Mouse (Mus musculus) lung, postnatal 4 days (tissue): ENCODE measurements around the gene Ppargc1a.

Experiments used
- DNase-seq, 2 experiments: peaks; one replicate each; pipeline ENCODE4 v3.0.0; 2021

Ppargc1a gene

DNA sequence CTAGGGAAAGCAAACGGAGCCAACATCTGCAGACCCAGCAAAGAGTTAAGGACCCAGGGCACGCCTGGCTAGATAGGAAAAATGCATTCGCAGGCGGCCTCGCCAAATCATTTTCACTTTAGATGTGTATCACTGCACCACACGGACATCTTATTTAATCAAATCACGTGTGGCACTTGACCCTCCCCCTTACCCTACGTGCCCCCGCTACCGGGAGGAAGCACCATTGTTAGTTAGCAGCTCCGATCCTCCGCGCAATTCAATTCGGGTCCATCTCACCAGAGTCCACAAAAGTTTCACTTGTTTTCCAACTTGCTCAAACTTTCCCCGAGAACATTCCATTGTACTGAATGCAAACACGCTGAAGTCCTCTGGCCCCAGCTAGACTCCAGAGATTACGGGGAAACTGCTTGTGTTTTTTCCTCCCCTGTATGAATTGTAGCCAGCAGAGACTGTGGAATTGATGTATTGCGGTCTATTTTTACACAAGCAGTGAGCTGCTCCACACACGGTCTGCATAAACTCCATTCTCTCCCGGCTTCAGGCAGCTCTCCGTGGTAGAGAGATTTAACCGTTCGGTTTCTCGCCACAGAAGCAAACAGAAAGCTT is 14.9 kb downstream of the Ppargc1a start:
- DNase-seq = peak; percentile 67 to 79

DNA sequence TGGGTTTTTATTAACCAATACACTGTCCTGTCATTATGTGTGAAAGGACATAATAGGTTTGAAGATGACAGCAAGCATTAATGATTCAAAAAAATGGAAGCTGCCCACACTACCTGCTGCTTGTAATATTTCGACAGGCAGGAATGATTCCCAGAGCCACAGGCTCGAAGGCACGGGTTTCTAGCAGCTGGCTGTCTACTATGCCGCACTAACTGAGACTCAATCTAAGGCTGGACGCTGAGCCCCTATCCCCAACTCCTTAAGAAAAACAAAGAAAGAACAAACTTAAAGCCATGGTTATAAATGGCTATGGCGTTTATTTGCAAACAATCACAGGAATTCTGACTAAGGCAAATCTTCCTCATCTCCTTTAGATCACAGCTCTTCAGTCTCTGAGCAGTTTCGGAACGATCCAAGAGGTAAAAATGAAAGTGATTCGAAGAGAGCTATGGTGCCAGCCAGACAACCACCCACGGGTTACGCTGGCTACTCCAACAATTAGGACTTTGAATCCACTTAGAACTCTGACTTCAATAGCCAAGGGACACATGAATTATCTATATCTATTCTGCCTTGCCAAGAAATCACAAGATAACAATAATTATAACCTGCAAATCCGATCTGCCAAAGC is 15.6 kb downstream of the Ppargc1a start:
- no peak for DNase-seq

DNA sequence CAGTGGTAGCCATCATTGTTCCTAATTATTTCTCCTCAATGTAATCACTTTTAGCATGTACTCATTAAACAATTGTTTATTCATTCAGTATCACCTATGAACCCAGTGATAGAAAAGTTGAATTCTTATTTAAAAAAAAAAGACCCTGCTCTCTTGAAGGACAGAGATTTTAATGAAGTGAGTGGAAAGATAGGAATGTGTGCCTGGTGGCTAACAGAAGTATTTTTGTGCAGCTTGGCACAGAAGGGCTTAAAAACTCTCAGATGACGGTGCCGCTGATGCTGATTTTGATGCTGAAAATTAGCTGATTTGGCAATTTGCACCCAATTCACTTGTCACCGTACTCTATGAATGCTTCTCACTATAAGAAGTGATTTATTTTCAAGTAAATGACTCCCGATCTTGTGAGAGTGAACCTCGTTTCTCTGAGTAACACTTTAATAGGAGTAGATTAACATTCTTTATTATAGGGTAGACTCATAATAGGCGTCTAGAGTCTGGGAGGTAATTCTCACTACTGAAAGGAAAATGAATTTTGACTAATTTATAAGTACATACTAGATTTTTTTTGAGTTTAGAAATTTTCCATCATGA is 20.0 kb downstream of the Ppargc1a start:
- DNase-seq = no peak

DNA sequence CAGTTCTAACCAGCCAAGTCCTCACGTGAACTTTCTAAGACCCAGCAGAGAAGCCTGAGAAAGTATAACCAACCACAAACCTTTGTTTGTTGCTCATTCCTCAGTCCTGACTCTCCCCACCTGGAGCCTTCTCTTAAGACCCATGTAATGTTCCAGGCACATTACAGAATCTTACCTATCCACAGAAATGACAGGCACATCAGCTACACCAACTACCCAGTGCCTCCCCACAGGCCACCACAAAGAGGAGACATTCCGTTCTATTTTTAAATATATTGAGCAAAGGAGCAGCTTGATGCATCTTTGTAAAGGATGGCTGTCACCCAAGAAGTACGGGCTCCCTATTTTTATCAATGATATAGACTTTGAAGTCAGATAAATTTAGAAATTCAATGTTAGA is 20.7 kb downstream of the Ppargc1a start:
- DNase-seq = no peak

DNA sequence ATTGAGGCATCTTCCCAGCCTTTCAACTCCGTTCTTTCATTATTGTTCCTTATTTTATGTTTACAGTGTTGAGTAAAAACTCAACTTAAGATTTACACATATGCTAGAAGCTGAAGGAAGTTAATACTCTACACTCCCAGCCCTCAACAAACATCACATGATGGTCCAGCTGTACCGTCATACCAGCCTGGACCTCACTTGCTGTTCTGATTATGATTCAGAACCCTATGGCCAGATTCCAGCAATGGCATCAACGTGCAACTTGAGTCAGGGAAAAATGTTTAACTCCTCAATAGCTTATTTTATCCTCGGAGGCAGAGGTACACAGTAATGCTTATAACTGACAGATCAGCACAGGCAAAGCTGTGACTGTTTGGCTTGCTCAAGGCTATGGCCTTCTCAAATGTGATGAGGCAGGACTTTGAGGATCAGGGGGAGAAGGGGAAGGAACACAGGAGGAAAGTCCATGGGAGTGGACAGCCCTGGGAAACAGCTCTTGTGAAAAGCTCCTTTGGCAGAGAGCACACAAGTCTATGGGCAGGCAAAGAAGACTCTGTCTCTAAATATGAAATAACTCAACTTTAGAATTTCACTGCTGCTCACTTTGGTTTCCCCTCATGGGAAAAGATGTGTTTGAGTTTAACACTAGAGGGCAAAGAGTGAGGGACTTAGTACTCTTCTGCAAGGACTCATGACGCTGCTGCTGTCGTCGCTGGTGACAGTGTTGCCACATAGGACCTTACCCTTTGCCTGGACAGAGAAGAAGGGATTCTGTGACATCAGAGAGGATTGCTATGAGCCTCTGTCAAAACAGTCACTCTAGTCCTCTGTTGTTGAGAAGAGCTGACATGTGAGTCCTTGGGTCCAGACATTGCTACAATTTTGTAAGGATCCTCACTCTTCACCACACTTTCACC is 22.1 kb downstream of the Ppargc1a start:
- no peak for DNase-seq

DNA sequence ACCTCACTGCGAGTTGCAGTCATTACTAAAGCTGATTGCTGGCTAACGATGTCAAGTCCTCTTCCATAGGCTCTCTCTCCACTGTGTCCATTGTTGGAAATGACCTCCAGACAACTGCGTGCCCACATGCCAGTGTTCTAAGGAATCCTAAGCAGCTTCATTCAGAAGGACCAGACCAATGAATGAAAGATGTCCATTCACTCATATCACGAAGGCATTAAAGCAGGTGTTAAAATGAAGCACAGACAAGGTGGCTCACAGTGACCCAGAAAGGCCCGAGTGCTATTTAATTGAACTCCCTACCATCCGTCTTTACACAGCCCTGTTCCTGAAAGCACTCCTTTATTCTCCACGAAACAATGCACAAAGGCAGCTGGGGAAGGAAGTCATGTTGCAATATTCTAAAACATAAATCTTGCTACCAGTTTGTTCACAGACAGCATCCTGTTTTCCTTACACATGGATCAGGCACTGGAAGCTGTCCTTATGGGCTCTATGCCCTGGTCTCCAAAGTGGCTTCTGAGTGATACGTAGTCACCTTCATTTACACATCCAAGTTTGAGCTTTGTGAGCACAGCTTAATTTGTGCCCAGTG is 23.3 kb downstream of the Ppargc1a start:
- DNase-seq = no peak

DNA sequence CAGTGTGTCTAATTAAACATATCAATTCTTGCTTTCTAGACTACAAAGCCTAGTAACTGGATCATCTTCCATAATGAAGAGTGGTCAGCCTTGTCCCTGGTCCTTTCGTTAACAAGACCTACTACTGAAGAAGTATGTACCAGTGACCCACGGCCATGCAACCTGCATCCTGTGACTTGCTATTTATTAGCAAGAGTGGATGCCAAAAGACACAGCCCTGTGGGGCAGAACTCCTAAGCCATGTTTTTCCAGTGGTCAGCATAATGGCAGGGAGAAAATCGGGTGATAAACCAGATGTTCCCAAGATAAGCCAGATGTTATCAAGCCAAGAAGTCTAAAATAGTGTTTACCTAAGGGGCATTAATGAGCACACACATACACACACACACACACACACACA is 26.0 kb downstream of the Ppargc1a start:
- no peak for DNase-seq

DNA sequence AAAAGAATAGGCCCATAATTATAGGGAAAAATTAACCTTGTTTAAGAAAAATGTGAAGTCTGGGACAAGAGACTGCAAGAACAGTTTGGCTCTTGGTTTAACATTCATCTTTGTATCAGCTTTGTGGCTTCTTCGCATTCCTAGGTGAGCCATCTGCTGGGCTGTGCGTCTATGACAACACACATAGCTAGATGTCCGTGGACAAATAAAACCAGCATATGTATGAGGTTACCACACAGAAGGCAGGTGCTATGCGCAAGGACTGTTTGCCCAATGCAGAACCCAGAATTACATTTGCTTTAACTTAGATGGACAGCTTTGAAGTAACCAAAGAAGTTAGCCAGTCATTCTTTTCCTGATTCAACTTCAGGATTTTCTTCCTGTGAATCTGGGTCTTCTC is 26.7 kb downstream of the Ppargc1a start:
- no peak for DNase-seq

DNA sequence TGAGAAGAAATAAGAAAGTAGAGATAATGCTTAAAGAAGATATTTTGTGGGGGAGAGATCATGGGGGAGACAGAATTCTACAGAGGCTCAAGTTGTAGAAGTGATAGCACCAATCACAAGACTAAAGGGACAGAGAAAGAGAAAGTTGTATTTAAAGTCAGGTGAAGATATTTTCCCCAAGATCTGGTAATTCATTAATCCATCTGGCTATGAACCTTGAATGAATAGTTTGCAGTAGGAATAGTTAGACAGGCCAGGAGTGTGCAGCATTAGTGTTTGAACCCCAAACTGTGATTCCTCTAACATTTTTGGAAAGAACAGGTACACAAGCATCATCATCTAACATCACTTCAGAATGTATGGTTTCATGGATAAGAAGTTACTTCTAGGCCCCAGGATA is 28.0 kb downstream of the Ppargc1a start:
- DNase-seq = no peak

DNA sequence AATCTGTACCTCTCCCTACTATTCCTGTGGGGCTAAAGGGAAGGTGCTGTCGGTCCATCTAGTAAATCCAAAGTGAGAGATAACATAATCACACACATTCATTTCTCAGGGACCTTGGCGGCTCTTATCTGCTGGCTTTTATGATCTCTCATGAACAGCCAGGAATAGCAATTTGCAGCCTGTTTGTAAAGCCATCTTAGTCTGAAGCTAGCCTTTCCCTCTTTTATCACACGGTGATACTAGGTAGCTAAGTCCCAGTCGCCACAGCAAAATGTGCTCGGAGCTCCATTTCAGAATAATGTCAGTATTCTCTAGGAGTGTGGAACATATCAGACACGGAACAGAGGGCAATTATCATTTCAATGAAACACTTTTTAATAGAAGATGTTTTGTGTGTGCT is 29.2 kb downstream of the Ppargc1a start:
- DNase-seq = no peak

DNA sequence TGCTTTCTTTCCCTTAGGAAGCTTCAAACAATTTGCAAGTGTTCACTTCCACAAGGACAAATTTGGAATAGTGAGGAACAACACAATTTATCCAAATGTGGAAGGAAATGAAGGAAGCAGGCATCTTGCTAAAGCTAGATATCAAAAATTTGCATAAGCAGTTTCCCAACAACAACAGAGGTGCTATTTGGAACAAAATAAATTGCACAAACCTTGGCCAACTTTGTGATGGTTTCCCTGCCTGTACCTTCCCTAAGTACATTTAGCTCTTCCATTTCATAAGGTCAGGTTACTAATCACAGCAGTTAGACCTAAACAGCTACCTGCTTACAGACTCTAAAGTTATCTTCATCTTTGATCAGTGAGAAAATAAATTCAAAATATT is 29.9 kb downstream of the Ppargc1a start:
- DNase-seq = no peak

DNA sequence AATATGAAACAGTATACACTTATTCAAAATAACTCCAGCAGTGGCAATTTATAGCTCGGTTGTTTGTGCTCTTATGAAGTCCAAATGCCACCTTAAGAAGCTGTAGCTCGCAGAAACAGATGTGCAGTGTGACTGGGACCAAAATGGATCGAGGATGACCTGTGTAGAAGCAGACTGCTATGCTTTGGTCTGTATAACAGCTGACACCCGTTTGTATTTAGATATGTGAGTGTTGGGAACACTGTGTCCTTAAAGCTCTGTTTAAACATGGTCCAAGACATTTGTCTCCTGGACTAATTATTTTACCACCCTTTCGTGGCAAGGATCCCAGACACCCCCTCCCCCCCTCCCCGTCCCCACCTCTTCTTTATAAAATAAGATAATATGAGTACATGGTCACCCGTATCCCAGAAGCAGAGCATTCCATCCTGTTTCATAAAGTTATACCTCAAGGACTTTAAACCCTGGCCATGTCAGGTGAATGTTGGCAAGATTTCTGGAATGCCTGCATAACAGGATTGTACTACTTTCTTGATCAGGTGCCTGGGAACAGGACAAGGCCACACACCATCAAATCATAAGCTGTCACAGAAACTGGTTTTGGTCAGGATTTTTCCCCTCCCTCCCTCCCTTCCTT is 30.4 kb downstream of the Ppargc1a start:
- no peak for DNase-seq

DNA sequence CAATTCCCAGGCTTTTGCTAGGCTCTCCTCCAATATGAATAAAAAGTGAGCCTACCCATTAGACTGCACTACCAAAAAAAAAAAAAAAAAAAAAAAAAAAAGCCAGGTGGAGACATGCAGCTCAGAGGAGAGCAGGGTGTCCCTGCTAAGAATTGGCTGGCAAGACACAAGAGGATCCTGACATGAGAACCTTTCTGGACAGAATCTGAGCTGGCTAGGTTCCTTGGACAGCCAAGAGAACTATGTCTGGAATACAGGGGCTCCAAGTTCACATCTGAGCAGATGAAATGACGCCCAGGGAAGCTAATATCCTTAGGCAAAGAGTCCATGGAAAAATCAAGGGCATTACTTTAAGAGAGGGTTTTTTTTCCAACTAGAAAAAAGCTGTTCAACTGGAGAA is 33.1 kb downstream of the Ppargc1a start:
- no peak for DNase-seq

DNA sequence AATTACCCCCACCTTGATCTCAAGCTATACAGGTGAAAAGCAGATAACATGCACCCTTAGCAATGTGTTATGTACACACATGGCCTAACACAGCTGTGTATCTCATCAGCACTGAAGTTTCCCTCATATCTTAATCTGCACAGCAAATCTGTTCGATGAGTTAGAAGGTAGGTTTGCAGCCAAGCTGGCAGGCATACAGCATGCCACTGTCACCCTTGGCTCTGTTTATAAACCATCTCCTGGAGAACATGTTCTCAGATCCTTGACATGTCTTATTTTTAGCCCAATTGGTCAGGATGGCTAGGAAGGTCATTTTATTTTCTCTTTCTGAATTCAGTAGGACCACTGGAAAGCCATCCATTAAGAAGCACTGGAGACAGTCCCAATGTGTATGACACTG is 36.2 kb downstream of the Ppargc1a start:
- DNase-seq = no peak

DNA sequence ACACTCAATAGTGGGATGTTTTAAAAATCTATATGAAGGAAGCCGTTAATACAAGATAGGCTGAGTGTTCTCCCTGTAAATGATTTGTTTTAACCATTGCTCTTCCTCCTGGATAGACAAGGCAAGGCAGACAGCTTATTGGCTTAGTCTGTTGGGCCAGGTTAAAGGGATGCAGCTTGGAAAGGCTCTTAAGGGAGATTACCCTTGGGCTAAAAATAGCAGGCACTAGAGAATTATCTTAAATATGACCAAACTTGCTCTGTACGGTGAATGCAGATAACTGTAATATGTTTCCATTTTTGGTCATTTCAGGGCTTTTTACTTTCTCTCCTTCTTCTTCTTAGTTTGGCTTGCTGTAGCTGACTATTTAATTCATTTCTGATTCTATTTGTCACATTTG is 38.1 kb downstream of the Ppargc1a start:
- no peak for DNase-seq

DNA sequence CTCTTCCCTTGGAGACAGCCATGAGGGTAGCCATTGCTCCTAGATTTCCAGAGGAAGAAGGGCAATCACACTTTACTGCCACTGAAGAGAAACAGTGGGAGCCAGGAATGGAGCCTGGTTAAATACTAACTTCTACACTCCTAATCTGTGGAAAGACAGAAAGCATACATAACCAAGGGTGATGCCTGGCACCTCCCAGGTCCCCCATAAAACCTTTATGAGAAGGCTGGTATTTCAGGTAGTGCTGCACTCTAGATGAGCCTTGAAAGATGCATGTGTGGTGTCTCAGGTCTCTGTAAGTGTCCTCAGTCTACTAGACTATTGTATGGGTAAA is 39.4 kb downstream of the Ppargc1a start:
- DNase-seq = no peak

DNA sequence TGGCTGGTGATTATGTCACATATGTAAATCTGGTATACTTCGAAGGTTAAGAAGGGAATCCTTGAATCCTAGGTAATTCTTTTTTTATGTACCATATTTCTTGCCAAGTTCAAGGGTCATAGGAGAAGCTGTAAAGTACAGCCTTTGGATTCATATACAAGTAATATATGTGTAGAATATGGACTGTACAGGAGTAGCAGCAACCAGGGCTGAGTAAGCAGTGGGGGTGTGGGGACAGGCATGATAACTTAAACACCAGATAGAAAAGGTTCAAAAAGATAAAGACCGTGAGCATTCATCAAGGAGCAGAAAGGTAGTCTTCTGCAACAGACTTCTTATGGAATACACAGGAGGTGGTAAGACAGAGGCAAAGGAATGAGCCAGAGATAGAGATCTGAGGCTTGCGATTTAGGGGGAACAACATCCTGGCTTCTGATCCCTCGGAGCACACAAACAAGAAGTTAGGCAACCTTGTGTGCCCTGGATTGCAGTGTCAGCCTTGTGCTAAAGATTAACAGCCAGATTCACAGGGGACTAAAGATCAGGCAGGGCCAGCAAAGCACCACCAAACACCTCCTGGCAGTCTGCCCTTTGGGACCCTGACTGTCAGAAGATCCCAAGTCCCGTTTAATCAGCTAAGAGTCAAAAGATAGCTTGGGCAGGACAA is 39.9 kb downstream of the Ppargc1a start:
- no peak for DNase-seq

DNA sequence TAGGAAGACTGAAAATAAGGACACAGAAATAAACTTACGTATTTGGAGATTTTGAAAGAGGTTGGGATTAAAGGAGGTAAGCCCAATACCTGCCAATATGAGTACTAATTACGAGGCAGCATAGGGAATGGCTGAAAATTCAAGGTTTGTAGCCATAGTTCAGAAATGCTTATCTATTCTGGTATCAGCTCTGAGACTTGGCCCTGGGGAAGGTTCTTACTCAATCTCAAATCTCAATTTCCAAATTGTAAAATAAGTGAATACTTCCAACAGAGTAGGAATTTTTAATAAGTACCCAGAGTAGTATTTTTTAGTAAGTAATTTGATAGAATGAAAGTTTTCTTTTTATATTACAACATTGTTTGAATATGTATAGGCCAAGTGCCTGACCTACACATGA is 41.7 kb downstream of the Ppargc1a start:
- DNase-seq = no peak

DNA sequence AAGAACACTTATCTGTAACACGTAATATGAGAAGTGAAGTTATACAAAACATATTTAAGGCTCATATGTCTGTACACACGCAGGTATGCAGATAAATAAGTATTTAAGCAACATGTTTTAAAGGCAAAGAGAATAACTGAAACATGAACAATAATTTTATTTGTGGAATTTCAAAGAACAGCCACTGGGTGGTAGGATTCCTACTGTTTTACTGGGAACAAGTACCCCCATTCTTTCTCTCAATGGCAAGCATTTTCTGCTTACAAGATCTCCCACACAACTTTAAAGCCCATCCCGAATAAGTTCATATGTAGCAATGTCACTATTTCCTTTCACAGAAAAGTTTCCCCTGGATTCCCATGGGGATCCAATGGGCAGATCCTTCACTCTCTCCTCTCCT is 46.7 kb downstream of the Ppargc1a start:
- DNase-seq = no peak

DNA sequence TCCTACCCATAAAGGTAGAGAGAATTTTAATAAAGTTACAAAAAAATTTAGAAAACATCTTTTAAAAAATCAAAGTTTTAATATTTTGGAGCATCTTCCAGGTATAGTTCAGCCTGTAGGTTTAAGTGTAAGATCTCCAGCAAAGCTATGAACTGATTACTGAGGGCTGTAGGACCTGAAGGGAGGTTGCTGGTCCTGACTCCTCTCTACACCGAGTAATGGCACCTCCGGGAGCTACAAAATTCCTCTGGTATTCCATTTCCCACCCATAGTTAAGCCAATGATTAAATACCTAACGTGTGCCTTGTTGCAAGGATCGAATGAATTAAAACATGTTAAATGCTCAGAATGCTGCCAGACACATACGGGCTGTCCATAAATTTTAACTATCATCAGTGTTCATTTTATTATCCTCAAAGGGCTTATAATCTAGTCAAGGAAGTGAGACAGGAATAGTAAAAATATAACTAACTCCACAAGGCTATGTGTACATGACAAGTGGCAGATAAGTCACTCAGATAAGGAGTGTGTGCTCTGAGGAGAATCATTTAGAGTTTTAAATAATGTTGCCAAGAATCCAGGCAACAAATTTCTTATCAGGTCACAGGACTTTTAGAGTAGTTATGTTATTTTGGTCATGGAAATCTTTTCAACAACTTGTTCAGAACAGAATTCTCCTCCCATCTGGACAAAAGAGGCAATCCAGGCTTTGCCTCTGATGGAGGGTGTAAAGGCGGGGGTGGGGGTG is 49.9 kb downstream of the Ppargc1a start:
- no peak for DNase-seq

DNA sequence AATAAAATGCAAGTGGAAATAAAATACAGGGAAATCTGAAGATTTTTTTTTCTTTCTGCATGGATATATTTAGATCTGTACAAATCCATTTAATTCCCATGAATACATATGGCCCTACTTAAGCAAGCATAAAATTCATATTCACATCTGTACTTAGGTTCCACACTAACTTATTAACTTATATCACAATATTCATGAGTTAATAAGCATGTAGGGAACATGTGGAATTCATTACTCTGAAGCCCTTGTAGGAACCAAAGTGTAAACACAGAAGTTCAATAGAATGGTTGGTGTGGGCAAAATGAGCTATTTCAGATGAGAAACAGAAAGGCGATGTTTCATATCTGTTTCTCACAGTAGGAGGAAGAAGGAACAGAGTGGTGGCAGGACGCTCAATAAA is 62.9 kb downstream of the Ppargc1a start:
- no peak for DNase-seq
